In the genomic region with DNA sequence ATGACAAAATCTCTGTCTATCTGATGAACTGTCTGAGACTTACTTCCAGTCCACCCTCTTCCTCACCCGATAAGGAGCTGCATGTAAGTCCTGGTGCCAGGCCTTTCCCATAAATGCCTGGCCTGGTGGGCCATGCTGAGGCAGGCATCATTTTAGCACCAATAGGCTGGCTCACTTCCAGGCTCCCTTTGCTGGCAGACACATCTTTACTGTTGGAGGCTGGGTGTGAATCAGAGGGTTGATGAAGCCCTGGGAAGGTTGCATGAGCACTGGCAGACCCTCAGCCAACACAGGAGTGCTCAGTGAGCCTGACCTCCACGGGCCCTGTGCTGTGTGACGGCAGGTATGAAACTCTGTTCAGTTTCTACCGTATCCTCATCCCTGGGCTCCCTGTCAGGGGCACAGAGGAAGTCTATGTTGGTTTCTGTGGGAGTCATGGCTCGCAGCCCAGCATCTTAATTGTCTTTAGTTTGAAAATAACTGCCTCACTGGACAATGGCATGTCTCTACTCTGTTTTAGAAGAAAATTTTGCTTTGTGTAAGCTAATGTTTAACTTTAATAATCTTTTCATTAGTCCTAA, we compare ENCODE assay signal across 9 mouse cellular contexts.
A peak's percentile ranks its signal among the peaks of the same experiment; 100 is the strongest.
DNase-seq lines count a peak whose midpoint lies in the region; ATAC-seq and TF ChIP-seq lines count a peak whose summit lies in the region.
"Had no signal": no experiment of that assay in that cellular context is flagged by ENCODE, and none has a peak within 500 bp of the region (broad histone marks: within the 10 kb centered on the region; RNA-seq: fewer than 3 reads in every experiment).

No protein-coding gene starts in this region.

- H3K36me3 ChIP-seq in lung, postnatal 0 days (ENCODE audit: insufficient read depth, low read length), result no peaks in the 10 kb centered on the region
- H3K36me3 ChIP-seq in stomach, postnatal 0 days (ENCODE audit: control insufficient read depth, insufficient read depth, low read length), result no peaks in the 10 kb centered on the region
- H3K36me3 ChIP-seq: lung, embryonic 15.5 days had no signal

- no peak overlapping the region for H3K4me2 ChIP-seq in lung, postnatal 0 days (replicated peaks; ENCODE audit: low read depth, low read length)
- no peak overlapping the region for H3K4me2 ChIP-seq in stomach, postnatal 0 days (replicated peaks; ENCODE audit: low read depth)
- H3K4me2 ChIP-seq: lung, embryonic 15.5 days had no signal

- H3K27me3 ChIP-seq in lung, postnatal 0 days (replicated peaks; ENCODE audit: insufficient read depth, low read length), result no peaks in the 10 kb centered on the region
- H3K27me3 ChIP-seq in stomach, postnatal 0 days (ENCODE audit: control insufficient read depth, insufficient read depth, low read length), result no peaks in the 10 kb centered on the region
- H3K27me3 ChIP-seq: lung, embryonic 15.5 days had no signal

- no peak for TF ChIP-seq CTCF in lung, postnatal 0 days (IDR thresholded peaks at IDR 0.05)
- TF ChIP-seq CTCF in stomach, postnatal 0 days (IDR thresholded peaks at IDR 0.05; ENCODE audit: low read depth), result no peak

- no peak overlapping the region for H3K27ac ChIP-seq in lung, postnatal 0 days (ENCODE audit: low read length)
- no peak overlapping the region for H3K27ac ChIP-seq in stomach, postnatal 0 days (replicated peaks)
- H3K27ac ChIP-seq: lung, embryonic 15.5 days had no signal

- ATAC-seq in lung, postnatal 0 days, result no peak
- ATAC-seq in stomach, postnatal 0 days (ENCODE audit: low FRiP score, low TSS enrichment), result no peak
- ATAC-seq in CD4-positive, CD25-positive, alpha-beta regulatory T cell, adult 4 months, result no peak

- no peaks in the 10 kb centered on the region for H3K9me3 ChIP-seq in lung, postnatal 0 days (ENCODE audit: low read length)
- H3K9me3 ChIP-seq in stomach, postnatal 0 days (ENCODE audit: control insufficient read depth, low read length), result no peaks in the 10 kb centered on the region
- H3K9me3 ChIP-seq: lung, embryonic 15.5 days had no signal

- H3K4me3 ChIP-seq in lung, postnatal 0 days (ENCODE audit: low read depth, low read length), result no peak overlapping the region
- H3K4me3 ChIP-seq in stomach, postnatal 0 days (ENCODE audit: low read depth, low read length), result no peak overlapping the region
- H3K4me3 ChIP-seq: lung, embryonic 15.5 days had no signal

- peaks cover 3% of the 10 kb centered on the region; the same call in 1 of the 2 replicates for H3K4me1 ChIP-seq in lung, postnatal 0 days (ENCODE audit: insufficient read depth, low read depth, low read length)
- H3K4me1 ChIP-seq in stomach, postnatal 0 days (replicated peaks; ENCODE audit: control insufficient read depth, insufficient read depth), result no peaks in the 10 kb centered on the region

- no peak overlapping the region for H3K9ac ChIP-seq in lung, postnatal 0 days (replicated peaks; ENCODE audit: low read depth)
- no peak overlapping the region for H3K9ac ChIP-seq in stomach, postnatal 0 days (ENCODE audit: low read length)
- H3K9ac ChIP-seq: lung, embryonic 15.5 days had no signal

- TF ChIP-seq EP300 in lung, postnatal 0 days (IDR thresholded peaks at IDR 0.05), result no peak
- TF ChIP-seq EP300 in stomach, postnatal 0 days (optimal IDR thresholded peaks at IDR 0.05), result no peak

- peak; percentile 41 for DNase-seq in adrenal gland, postnatal 14 days
- DNase-seq in adrenal gland, adult 18-20 months (ENCODE audit: low spot score in 2 of 2), result no peak
- peak; percentile 10 for DNase-seq in lung, postnatal 36 days
- no peak for DNase-seq in lung, postnatal 0 days (ENCODE audit: low spot score)
- peak; percentile 13 to 53 for DNase-seq in layer of hippocampus, adult 18-20 months (ENCODE audit: low spot score in 2 of 2)
- DNase-seq in right cerebral cortex, postnatal 10 days (ENCODE audit: low spot score in 2 of 2), result peak; percentile 60 to 61
- no peak for DNase-seq in stomach, postnatal 0 days (ENCODE audit: low spot score)

- 65% methylated on average over 5 of the region's 5 CpGs for WGBS in lung, postnatal 0 days
- WGBS in stomach, postnatal 0 days, result 72% methylated on average over 5 of the region's 5 CpGs

Comparison
In these comparisons a context has a peak if more than half of its experiments do, and no peak if none do; other contexts are left out.
1. DNase-seq: peak in adrenal gland, postnatal 14 days (single experiment), lung, postnatal 36 days (single experiment), layer of hippocampus, adult 18-20 months (2 of 2) and right cerebral cortex, postnatal 10 days (2 of 2); none in adrenal gland, adult 18-20 months (0 of 2), lung, postnatal 0 days (single experiment) and stomach, postnatal 0 days (single experiment).